Mouse (Mus musculus) c-Kit-negative CD71-positive TER-119-positive erythroid progenitor cells, embryonic 14.5 days (primary cell): ENCODE results near the gene Zfp933.
A peak's percentile ranks its signal among the peaks of the same experiment; 100 is the strongest.
"Not testable (repeated sequence)": the region's sequence is repeated elsewhere in the genome, so short reads cannot be mapped to it uniquely, and the experiment has no call there.

Experiments used
- DNase-seq: peaks from one replicate; pipeline ENCODE4 v3.0.0-alpha.2; 2013; ENCODE audit warnings: low read depth, low spot score

Gene Zfp933

DNA sequence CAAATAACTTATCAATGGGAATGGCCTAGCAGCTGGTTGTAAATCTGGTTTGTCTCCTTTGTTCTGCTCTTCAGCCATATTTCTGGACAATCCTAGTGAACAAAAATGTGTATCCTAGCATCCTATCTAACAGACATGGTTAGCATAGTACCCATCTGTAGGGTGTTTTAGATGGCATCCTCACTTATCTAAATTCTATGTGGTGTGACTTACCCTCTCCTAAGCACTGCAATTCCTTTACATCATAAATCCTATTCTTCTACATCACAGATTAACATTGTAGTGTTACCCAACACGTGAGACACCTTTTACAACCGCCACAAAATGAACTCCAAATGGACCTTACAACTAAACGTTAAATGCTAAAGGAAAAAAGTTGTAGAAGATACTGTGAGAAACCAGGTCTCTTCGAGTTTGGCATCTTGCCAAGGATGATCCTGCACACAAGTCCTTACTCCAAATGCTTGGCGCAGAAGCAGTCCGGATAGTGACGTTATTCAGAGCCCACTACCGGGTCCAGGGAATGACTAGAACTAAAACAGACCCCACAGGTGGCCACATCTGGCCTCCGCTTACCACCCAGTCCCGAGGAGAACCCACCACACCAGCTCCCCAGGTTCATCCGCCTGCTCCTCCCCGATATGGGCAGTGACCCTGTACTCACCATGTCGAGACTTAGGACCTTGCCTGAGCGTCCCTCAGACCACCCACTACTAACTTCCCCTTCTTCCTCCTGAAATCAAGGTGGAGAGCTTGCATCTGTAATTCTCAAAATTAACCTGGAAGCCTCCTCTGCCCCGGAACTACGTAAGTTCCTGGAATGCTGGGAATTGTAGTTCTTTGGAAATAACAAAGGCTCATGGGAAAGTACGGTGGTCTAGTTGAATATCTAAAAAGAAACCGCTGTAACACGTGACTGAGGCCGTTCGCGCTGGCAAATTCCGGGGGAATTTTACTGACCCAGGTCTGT, at the start of gene Zfp933:
Gene Zfp933, minus strand, starts transcription at position 753 of the 970 bp plus-strand sequence.
- DNase-seq = peak; percentile 72

DNA sequence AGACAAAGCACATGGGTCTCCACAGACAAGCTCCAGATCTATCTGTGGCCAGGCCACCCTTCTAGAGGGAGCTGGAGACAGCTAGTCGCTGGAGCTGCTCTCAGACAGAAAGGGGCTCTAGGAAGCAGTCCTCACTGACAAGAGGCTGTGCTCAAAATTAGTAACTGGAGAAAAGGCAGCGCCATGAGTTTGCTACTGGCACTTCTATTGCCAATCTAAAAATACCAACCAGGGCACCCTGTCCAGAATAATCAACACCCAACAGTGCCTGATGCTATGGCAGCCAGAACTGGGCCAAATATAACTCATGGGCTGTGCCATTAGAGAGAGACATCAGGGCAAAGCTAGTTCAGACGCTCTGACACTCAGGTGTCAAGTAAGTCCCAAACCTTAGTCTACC, 49.2 kb upstream of the Zfp933 start:
- no peak for DNase-seq

DNA sequence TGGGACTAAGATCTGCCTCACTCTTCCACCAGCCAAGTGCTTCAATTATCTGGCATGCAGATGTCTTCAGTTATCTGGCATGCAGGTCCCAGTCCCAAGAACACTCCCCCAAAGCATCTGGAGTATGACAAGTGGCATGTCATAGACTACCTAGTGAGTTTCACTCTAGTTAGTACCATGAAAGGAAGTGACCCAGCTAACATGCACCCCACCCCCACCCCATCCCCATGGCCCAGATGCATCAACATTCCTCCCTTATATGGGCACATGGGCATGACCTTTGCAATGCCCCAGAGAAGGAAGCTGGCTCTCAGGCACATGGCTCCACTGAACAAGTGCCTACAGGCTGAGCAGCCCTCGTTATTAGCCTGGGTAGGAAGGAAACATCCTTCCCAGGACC, 48.2 kb upstream of the Zfp933 start:
- DNase-seq = no peak

DNA sequence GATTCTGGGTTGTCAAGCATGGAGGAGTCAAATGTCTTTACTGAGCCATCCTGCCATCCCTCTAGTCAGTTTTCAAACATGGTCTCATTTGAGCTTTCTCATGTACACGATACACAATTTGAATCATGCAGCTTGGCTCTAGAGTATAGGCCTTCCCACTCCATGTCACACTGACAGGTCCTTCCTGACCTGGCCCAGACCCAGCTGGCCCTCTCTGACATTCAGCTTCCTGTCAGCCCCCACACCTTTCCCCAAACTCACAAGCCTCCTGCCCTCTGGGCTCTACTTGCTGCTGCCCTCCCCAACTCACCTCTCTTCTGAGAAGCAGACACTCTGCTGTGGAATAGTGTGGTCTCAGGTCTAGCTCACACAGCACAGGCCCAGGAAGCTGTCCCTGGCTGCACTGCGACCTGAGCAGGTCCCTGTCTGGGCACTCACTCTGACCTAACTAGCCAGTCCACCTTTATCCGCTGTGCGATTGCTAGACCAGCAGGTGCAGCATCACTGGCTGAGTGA, 47.7 kb upstream of the Zfp933 start:
- no peak for DNase-seq

DNA sequence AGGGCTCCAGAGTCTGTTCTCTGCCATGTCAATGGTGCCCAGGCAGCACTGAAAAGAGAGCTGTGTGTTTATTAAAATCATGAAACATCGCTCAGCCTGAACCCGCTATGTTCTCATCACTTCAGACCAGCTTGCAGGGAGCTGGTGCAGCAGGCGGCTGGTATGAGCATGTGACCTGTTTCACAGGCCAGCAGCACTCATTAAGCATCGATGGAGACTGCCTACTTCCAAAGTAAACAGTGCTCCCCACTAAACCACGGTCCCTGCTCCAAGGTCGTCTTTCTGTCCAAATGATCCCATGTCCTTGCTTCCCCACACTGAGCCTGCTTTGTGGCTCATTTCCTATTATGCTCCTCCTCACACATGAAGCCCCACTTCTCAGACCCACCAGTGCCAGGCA, 42.2 kb upstream of the Zfp933 start:
- DNase-seq = no peak

DNA sequence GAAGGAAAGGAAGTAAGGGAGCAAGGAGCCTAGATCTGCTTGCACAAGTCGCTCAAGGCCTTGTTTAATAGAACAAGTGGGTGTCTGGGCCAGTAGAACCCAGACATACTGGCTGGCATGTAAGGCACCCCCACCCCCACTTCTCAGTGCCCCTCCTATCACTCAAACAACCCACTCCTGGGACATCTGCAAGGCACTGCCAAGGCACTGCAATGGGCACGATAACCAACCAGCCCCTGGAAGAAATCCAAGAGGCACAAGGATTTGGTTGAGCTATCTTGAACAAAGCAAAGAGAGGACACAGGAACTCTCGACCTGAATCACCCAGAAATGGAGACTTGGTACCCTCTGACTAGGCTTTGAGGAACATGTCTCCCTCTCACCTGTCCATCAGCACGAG, 40.1 kb upstream of the Zfp933 start:
- DNase-seq = no peak

DNA sequence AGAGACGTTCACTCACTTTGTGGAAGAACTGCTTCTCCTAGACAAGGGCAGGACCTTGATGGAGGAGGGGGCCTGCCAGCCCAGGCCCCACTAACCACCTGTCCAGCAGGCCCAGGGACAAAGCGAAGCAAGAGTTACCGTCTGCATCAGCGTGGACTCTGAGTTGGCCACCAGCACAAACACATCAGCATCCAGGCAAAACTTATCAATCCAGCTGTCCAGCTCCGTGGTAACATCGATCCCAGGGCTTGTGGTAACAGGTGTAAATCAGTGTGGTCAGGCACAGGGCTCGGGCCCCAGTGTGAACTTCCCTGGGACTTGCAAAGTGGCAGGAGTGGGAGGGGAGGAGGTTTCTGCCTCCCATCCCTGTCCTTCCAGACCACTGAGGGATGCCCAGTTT, 39.1 kb upstream of the Zfp933 start:
- DNase-seq = no peak

DNA sequence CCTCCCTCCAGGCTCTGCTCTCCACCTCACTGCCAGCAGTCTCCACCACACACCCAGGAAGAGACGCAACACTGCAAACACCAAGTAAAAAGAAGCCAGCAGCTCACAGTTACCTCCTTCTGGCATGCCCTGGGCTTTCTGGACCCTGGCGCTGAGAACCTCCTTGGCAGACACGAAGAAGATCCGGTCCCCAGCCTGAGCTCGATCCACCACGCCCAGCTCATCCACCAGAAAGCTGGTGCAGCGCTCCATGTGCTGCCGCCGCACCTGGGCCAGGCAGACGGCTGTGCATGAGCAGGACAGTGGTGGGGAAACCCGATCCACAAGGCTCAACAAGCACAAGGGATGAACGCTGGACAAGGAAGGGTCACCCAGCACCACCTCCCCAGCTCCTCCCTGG, 38.0 kb upstream of the Zfp933 start:
- no peak for DNase-seq

DNA sequence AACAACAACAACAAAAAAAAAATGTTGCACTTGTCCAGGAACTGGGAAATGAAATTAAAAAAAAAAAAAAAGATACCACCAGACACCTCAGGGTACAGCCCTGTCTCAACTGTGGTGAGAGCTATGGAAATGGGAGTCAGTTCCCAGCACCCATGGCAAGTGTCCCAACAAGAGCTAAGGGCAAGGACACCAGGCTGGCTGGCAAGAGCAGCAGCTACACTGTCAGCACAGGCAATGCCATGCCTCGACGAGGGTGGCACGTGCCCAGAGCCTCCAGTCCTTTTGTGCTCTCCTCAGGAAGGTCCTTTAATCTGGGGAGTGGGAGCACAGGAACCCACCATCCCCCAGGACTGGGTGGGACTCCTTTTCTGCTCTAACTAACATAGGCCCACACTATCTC, 36.0 kb upstream of the Zfp933 start:
- no peak for DNase-seq

DNA sequence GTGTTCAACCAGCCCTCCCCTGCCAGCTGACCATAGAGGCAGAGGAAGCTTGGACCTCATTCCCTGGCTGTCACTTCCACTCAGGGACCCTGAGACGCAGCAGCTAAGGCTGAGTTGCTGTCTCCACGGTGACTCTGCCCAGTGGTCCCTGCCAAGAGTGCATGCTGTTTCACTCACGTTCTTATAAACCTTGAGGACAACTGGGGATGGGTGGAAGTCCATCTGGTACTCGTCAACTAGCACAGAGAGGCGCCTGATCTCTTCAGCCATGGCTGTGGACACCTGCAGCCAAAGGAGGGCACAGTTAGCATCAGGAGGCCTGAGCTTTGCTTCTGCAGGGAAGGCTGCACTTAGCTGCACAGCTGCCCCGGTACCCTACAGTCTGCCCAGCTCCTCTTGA, 34.9 kb upstream of the Zfp933 start:
- DNase-seq = no peak

DNA sequence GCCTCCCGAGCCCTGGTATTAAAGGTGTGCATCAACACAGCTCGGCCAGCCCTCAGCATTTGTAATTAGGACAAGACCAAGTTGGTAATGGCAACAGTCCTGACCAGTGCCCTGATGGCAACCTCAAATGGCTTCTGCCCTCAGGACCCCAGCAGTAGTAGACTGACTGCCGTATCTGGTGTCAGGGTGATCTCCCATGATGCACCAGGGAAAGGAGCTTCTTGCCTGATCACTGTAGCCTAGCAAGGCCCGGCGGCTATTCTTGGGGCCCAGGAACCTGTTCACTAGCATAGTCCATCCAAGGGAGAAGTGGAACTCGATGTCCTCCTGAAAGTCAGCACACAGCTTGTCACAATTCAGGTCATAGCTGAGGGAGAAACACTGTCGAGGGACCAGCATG, 33.6 kb upstream of the Zfp933 start:
- no peak for DNase-seq

DNA sequence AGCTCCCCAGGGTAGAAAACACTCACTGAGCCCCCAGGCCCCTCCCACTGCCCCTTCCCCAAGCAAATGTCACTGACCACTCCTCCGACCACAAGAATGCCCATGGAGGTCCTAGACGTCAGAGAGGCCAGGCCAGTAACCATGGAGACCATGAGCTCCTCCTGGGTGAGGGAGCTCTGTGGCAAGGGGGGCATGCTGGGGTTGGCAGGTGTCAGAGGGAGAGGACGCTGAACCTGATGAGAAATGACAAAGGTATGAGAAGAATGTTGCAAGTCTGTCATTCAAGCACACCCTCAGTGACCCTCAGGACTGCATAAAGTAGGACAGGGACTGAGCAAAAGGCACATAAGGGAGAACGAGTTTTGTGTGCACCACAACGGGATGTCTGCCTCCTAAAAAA, 31.7 kb upstream of the Zfp933 start:
- no peak for DNase-seq

DNA sequence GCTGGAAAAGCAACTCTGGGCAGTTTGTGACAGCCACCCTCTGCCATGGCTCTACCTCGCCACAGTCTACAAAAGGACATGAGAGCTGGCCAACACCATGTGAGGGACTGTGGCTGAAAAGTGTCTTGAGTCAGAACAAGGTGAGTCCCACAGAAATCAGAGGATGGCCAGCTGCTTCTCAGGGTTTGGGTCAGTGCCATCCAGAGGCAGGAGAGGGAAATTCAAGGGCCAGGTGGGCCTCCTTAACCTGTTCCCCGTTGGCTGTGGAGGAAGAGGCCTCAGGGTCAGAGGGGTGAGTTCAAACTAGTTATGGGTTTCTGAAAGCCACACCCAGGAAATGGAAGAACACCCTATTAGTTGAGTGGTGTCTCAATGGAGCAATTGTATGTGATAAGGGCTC, 31.3 kb upstream of the Zfp933 start:
- no peak for DNase-seq

DNA sequence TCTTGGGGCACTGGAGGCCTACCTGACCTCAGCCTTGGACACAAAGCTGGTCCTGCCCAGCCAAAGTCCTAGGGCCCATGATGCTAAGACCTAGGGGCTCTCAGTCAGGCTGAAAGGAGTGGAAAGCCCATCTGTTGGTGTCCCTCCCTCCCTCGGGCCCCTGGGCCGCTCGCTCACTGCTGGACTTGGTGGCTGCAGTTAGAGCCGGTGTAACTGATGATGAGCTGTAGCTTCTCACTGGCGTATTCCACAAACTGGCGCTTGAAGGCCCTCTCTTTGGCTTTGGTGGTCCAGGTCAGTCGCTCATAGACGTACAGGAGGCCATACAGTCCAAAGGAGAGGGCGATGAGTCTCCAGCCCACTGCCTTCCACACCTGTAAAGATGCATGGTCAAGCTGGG, 30.4 kb upstream of the Zfp933 start:
- no peak for DNase-seq

DNA sequence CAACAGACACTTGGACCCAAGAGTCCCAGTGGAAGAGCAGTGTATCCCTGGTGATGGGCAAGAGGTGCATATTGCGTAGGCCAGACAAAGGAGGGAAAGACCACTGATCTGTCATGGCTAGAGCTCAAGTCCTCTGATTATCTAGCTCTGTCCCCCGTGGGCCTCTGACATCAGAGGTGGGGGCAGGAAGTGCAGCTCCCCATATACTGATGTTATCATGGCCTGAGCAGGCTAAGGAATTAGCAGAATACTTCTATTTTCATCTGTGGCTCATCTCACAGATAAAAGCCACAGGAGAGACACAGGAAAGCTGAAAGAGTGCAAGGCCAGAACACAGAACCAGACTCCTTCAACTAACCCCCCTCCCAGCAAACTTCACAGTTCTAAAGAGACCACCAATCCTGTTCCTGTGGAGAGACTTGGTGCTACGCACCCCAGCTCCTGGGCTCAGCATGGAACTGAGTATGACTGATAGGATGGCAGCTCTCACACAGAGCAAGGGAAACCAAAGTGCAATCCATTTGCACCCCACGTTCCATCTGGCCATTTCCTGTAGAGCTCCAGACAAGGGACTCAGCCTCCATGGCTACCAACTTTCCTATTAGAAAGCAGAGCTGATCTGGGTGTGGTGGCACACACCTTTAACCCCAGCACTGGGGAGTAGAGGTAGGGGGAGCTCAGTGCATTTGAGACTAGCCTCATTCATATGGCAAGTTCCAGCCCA, 27.8 kb upstream of the Zfp933 start:
- DNase-seq = no peak

DNA sequence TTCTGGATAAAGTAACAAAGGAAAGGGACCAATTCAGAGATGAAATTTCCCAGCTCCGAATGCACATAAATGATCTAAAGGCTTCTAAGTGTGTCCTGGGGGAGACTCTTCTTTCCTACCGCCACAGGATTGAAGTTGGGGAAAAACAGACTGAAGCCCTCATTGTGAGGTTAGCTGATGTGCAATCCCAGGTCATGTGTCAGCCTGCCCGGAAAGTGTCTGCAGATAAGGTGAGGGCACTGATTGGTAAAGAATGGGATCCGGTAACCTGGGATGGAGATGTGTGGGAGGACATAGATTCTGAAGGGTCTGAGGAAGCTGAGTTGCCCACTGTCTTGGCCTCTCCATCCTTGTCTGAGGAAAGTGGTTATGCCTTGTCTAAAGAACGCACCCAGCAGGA, 21.1 kb upstream of the Zfp933 start:
- DNase-seq = no peak

DNA sequence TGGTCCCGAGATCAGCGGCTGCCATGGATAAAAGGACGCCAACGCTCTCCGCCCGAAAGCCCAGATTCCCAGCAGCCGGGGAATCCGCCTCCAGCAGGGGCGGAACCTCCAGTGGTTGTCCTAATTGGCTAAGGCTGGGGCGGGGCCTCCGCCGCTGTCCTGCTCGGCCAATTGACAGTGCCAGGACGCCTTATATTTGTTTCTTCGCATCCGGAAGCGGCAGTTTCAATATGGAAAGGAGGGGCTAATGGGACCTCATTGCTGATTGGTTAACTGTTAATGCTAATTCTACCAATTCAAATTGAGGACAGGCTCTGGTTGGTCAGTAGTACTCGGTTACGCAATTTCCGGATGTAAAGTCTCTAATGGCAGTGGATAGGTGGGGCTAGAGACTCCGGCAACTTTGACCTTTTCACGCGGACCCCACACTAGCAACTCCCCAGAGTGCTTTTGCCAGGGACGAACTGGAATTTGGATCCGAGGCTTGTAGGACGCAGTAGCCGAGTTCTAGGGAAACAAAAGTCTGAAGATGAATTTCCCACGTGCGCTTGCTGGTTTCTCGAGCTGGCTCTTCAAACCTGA, 20.4 kb upstream of the Zfp933 start, which contains the start of the genes Miip and Fv1:
Gene Miip, minus strand, starts transcription at position 367 of the 582 bp plus-strand sequence.
Gene Fv1, plus strand, starts transcription at position 530 of the 582 bp plus-strand sequence.
- DNase-seq = peak; percentile 94

DNA sequence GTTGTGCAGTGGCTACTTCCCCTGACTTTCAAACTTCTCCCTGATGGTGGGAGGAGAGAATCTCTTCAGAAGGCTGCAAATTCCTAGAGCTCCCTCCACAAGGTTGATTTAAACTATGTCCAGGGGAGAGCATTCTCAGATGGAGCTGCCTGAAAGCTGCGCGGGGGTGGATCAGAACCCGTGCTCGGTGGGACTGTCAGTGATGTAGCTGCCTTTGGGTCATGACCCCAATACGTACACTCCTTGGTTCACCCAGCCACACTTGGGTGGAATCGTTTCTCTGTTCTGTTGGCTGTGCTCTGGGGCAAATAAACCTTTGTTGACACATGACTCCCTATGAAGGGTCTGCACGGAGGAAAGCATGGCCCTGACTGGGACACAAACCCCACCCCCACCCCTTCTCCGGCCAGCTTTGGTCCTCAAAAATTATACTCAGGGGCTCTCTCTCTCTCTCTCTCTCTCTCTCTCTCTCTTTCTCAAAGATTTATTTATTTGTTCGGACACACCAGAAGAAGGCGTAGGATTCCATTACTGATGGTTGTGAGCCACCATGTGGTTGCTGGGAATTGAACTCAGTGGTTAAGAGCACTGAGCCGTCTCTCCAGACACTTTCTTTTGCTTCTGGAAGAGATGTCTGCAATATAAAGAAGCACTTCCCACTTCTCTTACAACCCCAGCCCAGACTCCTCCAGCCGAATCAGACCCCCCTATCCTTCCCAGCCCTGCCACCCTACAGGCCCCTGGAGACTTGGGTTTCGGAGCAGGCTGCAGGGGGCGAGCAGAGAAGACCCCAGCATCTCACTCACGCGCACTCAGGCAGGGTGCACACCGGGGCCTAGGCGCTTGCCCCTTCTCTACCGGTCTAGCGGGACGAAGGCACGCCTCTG, 19.6 kb upstream of the Zfp933 start:
- DNase-seq = no peak

DNA sequence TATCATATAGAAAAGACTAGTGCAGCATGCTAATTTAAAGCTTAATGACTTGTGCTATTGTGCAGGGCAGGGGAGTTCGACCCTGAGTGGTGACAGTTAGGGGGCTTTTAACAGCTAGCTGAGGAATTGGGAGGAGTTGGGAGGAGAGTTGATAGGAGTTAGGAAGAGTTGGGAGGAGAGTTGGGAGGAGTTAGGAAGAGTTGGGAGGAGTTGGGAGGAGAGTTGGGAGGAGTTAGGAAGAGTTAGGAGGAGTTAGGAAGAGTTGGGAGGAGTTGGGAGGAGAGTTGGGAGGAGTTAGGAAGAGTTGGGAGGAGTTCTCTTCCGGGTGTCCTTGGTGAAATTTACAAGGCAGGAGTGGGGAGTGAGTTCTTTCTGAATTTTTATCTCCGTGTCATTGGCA, 18.6 kb upstream of the Zfp933 start:
- not testable (repeated sequence) for DNase-seq

DNA sequence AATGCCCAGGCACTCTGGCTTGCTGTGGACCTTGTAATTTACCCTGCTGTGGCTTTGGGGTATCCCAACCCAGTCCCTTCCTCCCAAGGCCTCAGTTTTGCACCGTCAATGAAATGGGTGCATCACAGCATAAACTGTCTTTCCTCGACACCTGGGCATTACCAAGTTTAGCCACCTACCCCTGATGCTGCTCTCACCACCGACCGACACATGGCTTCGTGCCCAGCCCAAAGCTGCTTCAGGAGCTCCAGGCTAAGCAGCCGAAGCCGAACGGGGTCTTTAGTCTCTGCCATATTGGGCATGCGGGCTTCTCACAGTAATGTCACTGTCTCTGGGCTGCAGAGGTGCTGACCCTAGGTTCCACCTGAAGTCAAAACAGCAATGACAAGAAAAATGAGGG, 17.9 kb upstream of the Zfp933 start:
- DNase-seq = no peak

DNA sequence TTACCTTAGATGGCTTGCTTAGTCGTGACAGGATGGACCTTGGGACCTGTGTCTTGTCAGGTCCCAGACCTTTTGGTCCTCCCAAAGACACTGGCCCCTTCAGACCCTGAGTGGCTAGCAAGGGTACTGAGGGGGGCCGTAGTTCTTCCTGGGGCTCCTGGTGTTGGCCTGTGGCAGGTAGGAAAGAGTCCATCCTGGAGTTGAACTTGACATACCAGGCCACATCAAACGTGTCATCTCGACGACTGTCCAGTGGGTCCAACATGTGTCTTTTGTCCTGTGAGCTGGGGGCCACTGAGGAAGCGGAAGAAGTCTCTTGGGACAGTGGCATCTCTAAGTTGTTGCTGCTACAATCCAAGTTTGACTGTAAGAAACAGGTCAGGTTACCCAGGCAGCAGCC, 17.5 kb upstream of the Zfp933 start:
- DNase-seq = no peak
